Mouse (Mus musculus) lung, postnatal 36 days (tissue): ENCODE measurements around the gene Arl8a.

ENCODE experiments used
- DNase-seq: peaks from one replicate; pipeline ENCODE4 v3.0.0; 2022; ENCODE audit warnings: mixed read lengths

Arl8a gene

DNA sequence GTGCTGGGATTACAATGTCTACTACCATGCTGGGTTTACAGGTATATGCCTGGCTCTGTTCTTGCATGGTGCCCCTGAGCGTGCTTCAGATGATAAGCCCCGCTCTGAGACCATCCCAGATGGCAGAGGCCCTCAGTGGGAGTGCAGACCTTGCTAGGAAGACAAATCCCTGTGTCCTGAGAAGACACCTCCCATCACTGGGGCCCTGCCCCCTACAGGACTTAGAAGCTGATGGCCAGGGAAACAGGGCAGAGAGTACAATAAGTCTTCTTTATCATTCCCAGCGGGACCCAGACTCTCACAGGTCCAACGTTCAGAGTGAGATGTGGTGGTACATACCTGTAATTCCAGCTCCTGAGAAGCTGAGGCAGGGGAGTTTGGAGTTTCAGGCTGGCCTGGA, 58.6 kb downstream of the Arl8a start:
- no peak for DNase-seq
